Mouse (Mus musculus): ENCODE data around the gene Igf1r. TPM values are rescaled to one million over a fixed set of nuclear protein-coding genes. Genes with fewer than 3 reads are reported as not detected.
A peak's percentile ranks its signal among the peaks of the same experiment; 100 is the strongest.

Igf1r gene
- polyA plus RNA-seq, 1 experiment from 2014 or later, result 18.1 TPM

GRCm38 (mm10) chr7:67916960-67917359, 35.7 kb upstream of the Igf1r start:
- ATAC-seq (replicated peaks; ENCODE audit: low FRiP score, low read depth), result no peak
- DNase-seq (ENCODE audit: low spot score), result no peak
- WGBS, result 75% methylated on average over 8 of the region's 8 CpGs

GRCm38 (mm10) chr7:67917753-67918152, 34.9 kb upstream of the Igf1r start:
- no peaks in the 10 kb centered on the region for H3K36me3 ChIP-seq (ENCODE audit: insufficient read depth, low read length)
- no peaks in the 10 kb centered on the region for H3K9me3 ChIP-seq (replicated peaks; ENCODE audit: low read length)
- H3K27me3 ChIP-seq (ENCODE audit: insufficient read depth, low read length), result no peaks in the 10 kb centered on the region
- WGBS, result 78% methylated on average over 2 of the region's 2 CpGs
- ATAC-seq (replicated peaks; ENCODE audit: low FRiP score, low read depth) (no peak), DNase-seq (ENCODE audit: low spot score) (no peak)
- no peak overlapping the region for H3K9ac ChIP-seq (ENCODE audit: low read depth, low read length)
- H3K4me2 ChIP-seq (ENCODE audit: low read length), result no peak overlapping the region
- no peak overlapping the region for H3K4me3 ChIP-seq (replicated peaks; ENCODE audit: low read depth, low read length)
- no peak overlapping the region for H3K27ac ChIP-seq
- 0 out of 2 replicates have a peak, but pooled peaks cover 2% of the 10 kb centered on the region for H3K4me1 ChIP-seq (replicated peaks; ENCODE audit: insufficient read depth, low read length)
- no peak for TF ChIP-seq CTCF (IDR thresholded peaks at IDR 0.05; ENCODE audit: low read depth)

More at GRCm38 (mm10) chr7:67916960-67917359, 35.7 kb upstream of the Igf1r start:
- H3K4me3 ChIP-seq (replicated peaks; ENCODE audit: low read depth, low read length), result no peak overlapping the region
- H3K27ac ChIP-seq, result no peak overlapping the region
- no peak overlapping the region for H3K9ac ChIP-seq (ENCODE audit: low read depth, low read length)
- no peaks in the 10 kb centered on the region for H3K27me3 ChIP-seq (ENCODE audit: insufficient read depth, low read length)
- H3K36me3 ChIP-seq (ENCODE audit: insufficient read depth, low read length), result no peaks in the 10 kb centered on the region
- TF ChIP-seq CTCF (IDR thresholded peaks at IDR 0.05; ENCODE audit: low read depth), result no peak
- no peak overlapping the region for H3K4me2 ChIP-seq (ENCODE audit: low read length)
- H3K4me1 ChIP-seq (replicated peaks; ENCODE audit: insufficient read depth, low read length), result 0 out of 2 replicates have a peak, but pooled peaks cover 2% of the 10 kb centered on the region
- H3K9me3 ChIP-seq (replicated peaks; ENCODE audit: low read length), result no peaks in the 10 kb centered on the region

DNA sequence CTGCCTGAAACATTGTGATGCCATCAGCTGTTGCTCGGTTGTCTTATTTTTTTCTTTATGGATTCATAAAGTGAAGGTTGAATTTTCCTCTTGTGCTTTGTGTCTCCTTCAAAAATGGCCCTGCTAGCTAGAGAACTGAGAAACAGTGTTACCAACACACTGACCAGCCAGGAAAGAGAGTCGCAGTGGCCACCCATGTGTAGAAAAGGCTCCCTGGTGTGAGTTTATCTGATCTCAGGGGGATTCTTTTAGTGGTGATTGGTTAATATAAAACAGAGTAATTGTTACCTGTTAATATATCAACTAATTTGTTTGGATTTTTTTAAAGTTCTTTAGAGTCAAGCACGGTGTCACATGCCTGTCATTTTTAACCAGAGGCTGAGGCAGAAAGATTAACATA, 33.2 kb upstream of the Igf1r start:
- Histone ChIP-seq H3K27me3 (ENCODE audit: insufficient read depth, low read length) (no peaks in the 10 kb centered on the region), H3K4me2 (ENCODE audit: low read length) (no peak overlapping the region), H3K9me3 (replicated peaks; ENCODE audit: low read length) (no peaks in the 10 kb centered on the region), H3K9ac (ENCODE audit: low read depth, low read length) (no peak overlapping the region), H3K36me3 (ENCODE audit: insufficient read depth, low read length) (no peaks in the 10 kb centered on the region), H3K4me3 (replicated peaks; ENCODE audit: low read depth, low read length) (no peak overlapping the region), H3K4me1 (replicated peaks; ENCODE audit: insufficient read depth, low read length) (0 out of 2 replicates have a peak, but pooled peaks cover 2% of the 10 kb centered on the region), H3K27ac (peak overlapping the region; percentile 14; the same call in 1 of the 2 replicates)
- no peak for ATAC-seq (replicated peaks; ENCODE audit: low FRiP score, low read depth)
- TF ChIP-seq CTCF (IDR thresholded peaks at IDR 0.05; ENCODE audit: low read depth), result no peak
- no peak for DNase-seq (ENCODE audit: low spot score)
- 53% methylated on average over 3 of the region's 3 CpGs for WGBS

- WGBS, result 15% methylated on average over 2 of the region's 2 CpGs
- H3K4me1 ChIP-seq (replicated peaks; ENCODE audit: insufficient read depth, low read length), result 0 out of 2 replicates have a peak, but pooled peaks cover 2% of the 10 kb centered on the region
- H3K9ac ChIP-seq (ENCODE audit: low read depth, low read length), result no peak overlapping the region
- no peak overlapping the region for H3K4me2 ChIP-seq (ENCODE audit: low read length)
- no peak overlapping the region for H3K4me3 ChIP-seq (replicated peaks; ENCODE audit: low read depth, low read length)
- no peak for ATAC-seq (replicated peaks; ENCODE audit: low FRiP score, low read depth)
- no peak for DNase-seq (ENCODE audit: low spot score)
- H3K27ac ChIP-seq, result no peak overlapping the region
- no peak for TF ChIP-seq CTCF (IDR thresholded peaks at IDR 0.05; ENCODE audit: low read depth)
- no peaks in the 10 kb centered on the region for H3K9me3 ChIP-seq (replicated peaks; ENCODE audit: low read length)
- H3K36me3 ChIP-seq (ENCODE audit: insufficient read depth, low read length), result no peaks in the 10 kb centered on the region
- H3K27me3 ChIP-seq (ENCODE audit: insufficient read depth, low read length), result no peaks in the 10 kb centered on the region
These were observed 28.4 kb upstream of the Igf1r start for GRCm38 (mm10) chr7:67924215-67924614.

DNA sequence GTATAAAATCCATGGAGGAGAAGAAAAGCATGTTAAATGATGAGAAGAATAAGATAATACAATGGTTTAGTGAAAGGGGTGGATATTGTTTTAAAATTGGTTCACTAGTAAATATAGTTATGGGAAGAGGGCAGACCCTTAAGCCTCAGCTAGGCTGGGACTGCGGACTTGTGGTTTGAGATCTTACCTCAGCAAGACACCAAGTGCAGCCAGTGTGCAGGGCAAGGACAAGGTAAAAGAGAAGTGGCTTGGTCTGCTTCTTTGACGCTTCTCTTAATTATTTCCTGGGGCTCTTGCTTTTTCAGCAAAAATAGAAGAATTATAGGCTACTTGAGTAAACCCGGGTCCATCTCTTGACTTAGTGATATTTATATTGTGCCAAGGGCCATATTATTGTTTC, 22.5 kb upstream of the Igf1r start:
- no peak overlapping the region for H3K4me3 ChIP-seq (replicated peaks; ENCODE audit: low read depth, low read length)
- H3K27me3 ChIP-seq (ENCODE audit: insufficient read depth, low read length), result no peaks in the 10 kb centered on the region
- no peak for DNase-seq (ENCODE audit: low spot score)
- no peaks in the 10 kb centered on the region for H3K9me3 ChIP-seq (replicated peaks; ENCODE audit: low read length)
- H3K4me1 ChIP-seq (replicated peaks; ENCODE audit: insufficient read depth, low read length), result no peaks in the 10 kb centered on the region
- no peak overlapping the region for H3K27ac ChIP-seq
- TF ChIP-seq CTCF (IDR thresholded peaks at IDR 0.05; ENCODE audit: low read depth), result no peak
- H3K36me3 ChIP-seq (ENCODE audit: insufficient read depth, low read length), result no peaks in the 10 kb centered on the region
- H3K4me2 ChIP-seq (ENCODE audit: low read length), result no peak overlapping the region
- no peak overlapping the region for H3K9ac ChIP-seq (ENCODE audit: low read depth, low read length)
- WGBS, result 74% methylated on average over 3 of the region's 3 CpGs
- no peak for ATAC-seq (replicated peaks; ENCODE audit: low FRiP score, low read depth)

DNA sequence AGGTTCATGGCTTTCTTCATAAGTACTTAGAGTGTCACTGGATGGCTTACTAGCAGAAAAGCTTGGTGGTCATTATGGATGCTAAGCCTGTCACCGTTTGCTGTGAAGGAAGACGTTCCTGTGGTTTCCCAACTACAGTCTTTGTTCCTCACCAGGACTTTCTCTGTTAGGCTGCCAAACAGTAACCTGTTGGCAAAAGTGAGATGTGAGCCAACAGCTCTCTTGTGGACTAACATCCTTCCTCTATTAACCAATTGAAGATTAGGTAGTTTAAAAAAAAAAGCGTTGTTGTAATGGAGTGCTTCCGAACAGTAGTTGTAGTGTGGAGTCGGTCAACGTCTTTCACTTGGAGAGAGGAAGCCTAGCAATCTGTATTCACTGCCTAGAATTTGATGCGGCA, 15.8 kb upstream of the Igf1r start:
- no peak overlapping the region for H3K4me3 ChIP-seq (replicated peaks; ENCODE audit: low read depth, low read length)
- 0 out of 2 replicates have a peak, but pooled peaks cover 3% of the 10 kb centered on the region for H3K4me1 ChIP-seq (replicated peaks; ENCODE audit: insufficient read depth, low read length)
- no peaks in the 10 kb centered on the region for H3K9me3 ChIP-seq (replicated peaks; ENCODE audit: low read length)
- DNase-seq (ENCODE audit: low spot score), result no peak
- no peak for TF ChIP-seq CTCF (IDR thresholded peaks at IDR 0.05; ENCODE audit: low read depth)
- no peak overlapping the region for H3K27ac ChIP-seq
- ATAC-seq (replicated peaks; ENCODE audit: low FRiP score, low read depth), result no peak
- WGBS, result 92% methylated on average over 7 of the region's 7 CpGs
- H3K27me3 ChIP-seq (ENCODE audit: insufficient read depth, low read length), result no peaks in the 10 kb centered on the region
- no peak overlapping the region for H3K4me2 ChIP-seq (ENCODE audit: low read length)
- H3K9ac ChIP-seq (ENCODE audit: low read depth, low read length), result no peak overlapping the region
- H3K36me3 ChIP-seq (ENCODE audit: insufficient read depth, low read length), result no peaks in the 10 kb centered on the region

DNA sequence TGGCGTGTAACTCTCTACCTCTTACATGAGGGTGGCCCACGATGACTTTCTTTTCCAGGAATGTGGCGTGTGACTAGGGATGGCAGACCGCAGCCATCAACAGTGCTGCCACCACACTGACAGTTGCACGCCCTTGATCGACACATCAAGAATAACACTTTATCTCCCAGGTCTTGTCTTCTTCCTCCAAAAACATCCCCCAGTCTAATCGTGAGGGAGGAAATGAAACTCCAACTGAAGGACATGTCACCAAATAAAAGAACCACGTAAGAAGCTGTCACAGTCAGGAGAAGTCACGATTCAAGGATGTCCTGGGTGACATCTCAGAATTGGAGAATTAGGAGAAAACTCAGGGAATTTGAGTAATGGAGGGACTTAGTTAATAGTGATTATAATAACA, 8.8 kb upstream of the Igf1r start:
- H3K9me3 ChIP-seq (replicated peaks; ENCODE audit: low read length), result no peaks in the 10 kb centered on the region
- ATAC-seq (replicated peaks; ENCODE audit: low FRiP score, low read depth), result no peak
- 79% methylated on average over 9 of the region's 9 CpGs for WGBS

More for the DNA sequence above, 8.8 kb upstream of the Igf1r start:
- H3K27ac ChIP-seq, result no peak overlapping the region
- no peak overlapping the region for H3K9ac ChIP-seq (ENCODE audit: low read depth, low read length)
- no peaks in the 10 kb centered on the region for H3K27me3 ChIP-seq (ENCODE audit: insufficient read depth, low read length)
- no peak for DNase-seq (ENCODE audit: low spot score)
- no peaks in the 10 kb centered on the region for H3K4me1 ChIP-seq (replicated peaks; ENCODE audit: insufficient read depth, low read length)
- TF ChIP-seq CTCF (IDR thresholded peaks at IDR 0.05; ENCODE audit: low read depth), result no peak
- H3K4me3 ChIP-seq (replicated peaks; ENCODE audit: low read depth, low read length), result no peak overlapping the region
- H3K4me2 ChIP-seq (ENCODE audit: low read length), result no peak overlapping the region
- no peaks in the 10 kb centered on the region for H3K36me3 ChIP-seq (ENCODE audit: insufficient read depth, low read length)
